Mouse (Mus musculus): Measurements from ENCODE around the gene Wdr92. TPM values are rescaled to one million over a fixed set of nuclear protein-coding genes. Genes with fewer than 3 reads are reported as not detected.
"Not testable (repeated sequence)": the region's sequence is repeated elsewhere in the genome, so short reads cannot be mapped to it uniquely, and the experiment has no call there.

The Wdr92 gene
- total RNA-seq, 2 experiments from 2014 or later: 11.8 TPM

- DNase-seq (ENCODE audit: low spot score in 2 of 2): no peak
These were observed 20.6 kb downstream of the Wdr92 start for GRCm38 (mm10) chr11:17202481-17202880.

- peak; percentile 94 to 98 for DNase-seq (ENCODE audit: low spot score in 2 of 2)
These were observed 29.6 kb downstream of the Wdr92 start, which contains the start of gene Pno1 for GRCm38 (mm10) chr11:17211258-17212140. Gene Pno1, minus strand, starts transcription at chr11:17211568.

- no peak for DNase-seq (ENCODE audit: low spot score in 2 of 2)
These were observed 30.2 kb downstream of the Wdr92 start for GRCm38 (mm10) chr11:17212141-17212495.

- no peak for DNase-seq (ENCODE audit: low spot score in 2 of 2)
These were observed 31.1 kb downstream of the Wdr92 start for GRCm38 (mm10) chr11:17212903-17213509.

- DNase-seq (ENCODE audit: low spot score in 2 of 2): peak in 1 of 2 experiments; percentile 55
These were observed 33.6 kb downstream of the Wdr92 start for GRCm38 (mm10) chr11:17215475-17215874.

GRCm38 (mm10) chr11:17221126-17221525 is 39.2 kb downstream of the Wdr92 start:
- DNase-seq (ENCODE audit: low spot score in 2 of 2): no peak

GRCm38 (mm10) chr11:17232792-17233191 is 50.9 kb downstream of the Wdr92 start:
- no peak for DNase-seq (ENCODE audit: low spot score in 2 of 2)

- no peak for DNase-seq (ENCODE audit: low spot score in 2 of 2)
These were observed 54.6 kb downstream of the Wdr92 start for GRCm38 (mm10) chr11:17236449-17237037.

- not testable (repeated sequence) for DNase-seq (ENCODE audit: low spot score in 2 of 2)
These were observed 56.7 kb downstream of the Wdr92 start for GRCm38 (mm10) chr11:17238598-17238997.

- DNase-seq (ENCODE audit: low spot score in 2 of 2): no peak
These were observed 66.8 kb downstream of the Wdr92 start for GRCm38 (mm10) chr11:17248715-17249114.

- no peak for DNase-seq (ENCODE audit: low spot score in 2 of 2)
These were observed 75.0 kb downstream of the Wdr92 start for GRCm38 (mm10) chr11:17256813-17257365.

- DNase-seq (ENCODE audit: low spot score in 2 of 2): peak; percentile 92 to 97
These were observed 75.5 kb downstream of the Wdr92 start, which contains the start of gene C1d for GRCm38 (mm10) chr11:17257443-17257842. Gene C1d, plus strand, starts transcription at chr11:17257579.

- DNase-seq (ENCODE audit: low spot score in 2 of 2): no peak
These were observed 76.0 kb downstream of the Wdr92 start for GRCm38 (mm10) chr11:17257861-17258260.

- no peak for DNase-seq (ENCODE audit: low spot score in 2 of 2)
These were observed 85.3 kb downstream of the Wdr92 start for GRCm38 (mm10) chr11:17267176-17267575.

- DNase-seq (ENCODE audit: low spot score in 2 of 2): no peak
These were observed 86.9 kb downstream of the Wdr92 start for GRCm38 (mm10) chr11:17268801-17269200.

GRCm38 (mm10) chr11:17279959-17280358 is 98.1 kb downstream of the Wdr92 start:
- peak in 1 of 2 experiments; percentile 49 for DNase-seq (ENCODE audit: low spot score in 2 of 2)

Other genes starting within 250 kb of the Wdr92 start
- gene Fbxo48, start 230.7 kb upstream of the Wdr92 start, total RNA-seq (2021): 1 to 10 TPM; 1.6 to 2.2 TPM
- 100 to 1,000 TPM; 111 to 113 TPM for gene Cnrip1, start 130.5 kb upstream of the Wdr92 start, total RNA-seq (2021)
- gene Plek, start 129.7 kb upstream of the Wdr92 start, total RNA-seq (2021): 1 to 10 TPM; 5.8 to 6.5 TPM
- gene Ppp3r1, start 22.8 kb upstream of the Wdr92 start, total RNA-seq (2021): 100 to 1,000 TPM; 880 to 937 TPM
- gene Pno1, start 29.5 kb downstream of the Wdr92 start, total RNA-seq (2021): 10 to 100 TPM; 26.1 to 28.6 TPM
- 10 to 100 TPM; 47.6 to 49.3 TPM for gene C1d, start 75.5 kb downstream of the Wdr92 start, total RNA-seq (2021)